Mouse (Mus musculus): ENCODE measurements around the gene Olfr488. TPM values are rescaled to one million over a fixed set of nuclear protein-coding genes. Genes with fewer than 3 reads are reported as not detected.

Gene Olfr488
- not detected in 2 replicates for polyA plus RNA-seq (2012; rRNA removed)

GRCm38 (mm10) chr7:108258247-108258646 is at the start of gene Olfr488:
Gene Olfr488 (minus strand): TSS chr7:108258347.

GRCm38 (mm10) chr7:108288834-108289233 is 30.7 kb upstream of the Olfr488 start, which contains the start of gene Olfr490:
Gene Olfr490 (minus strand): TSS chr7:108288934.

GRCm38 (mm10) chr7:108214536-108214935 is 43.6 kb downstream of the Olfr488 start, which contains the start of gene Olfr487:
Gene Olfr487 (minus strand): TSS chr7:108214636.

Other genes with a start within 250 kb of the Olfr488 start
- gene Olfr478, start 224.4 kb downstream of the Olfr488 start, polyA plus RNA-seq (2012; rRNA removed), result not detected in 2 replicates
- not detected in 2 replicates for gene Olfr479, start 207.7 kb downstream of the Olfr488 start, polyA plus RNA-seq (2012; rRNA removed)
- not detected in 2 replicates for gene Olfr480, start 191.0 kb downstream of the Olfr488 start, polyA plus RNA-seq (2012; rRNA removed)
- not detected in 2 replicates for gene Olfr481, start 178.5 kb downstream of the Olfr488 start, polyA plus RNA-seq (2012; rRNA removed)
- not detected in 2 replicates for gene Olfr482, start 160.8 kb downstream of the Olfr488 start, polyA plus RNA-seq (2012; rRNA removed)
- gene Olfr483, start 157.5 kb downstream of the Olfr488 start, polyA plus RNA-seq (2012; rRNA removed), result not detected in 2 replicates
- gene Olfr484, start 130.9 kb downstream of the Olfr488 start, polyA plus RNA-seq (2012; rRNA removed), result not detected in 2 replicates
- gene Olfr485, start 98.5 kb downstream of the Olfr488 start, polyA plus RNA-seq (2012; rRNA removed), result not detected in 2 replicates
- gene Olfr486, start 85.6 kb downstream of the Olfr488 start, polyA plus RNA-seq (2012; rRNA removed), result not detected in 2 replicates
- not detected in 2 replicates for gene Olfr487, start 43.7 kb downstream of the Olfr488 start, polyA plus RNA-seq (2012; rRNA removed)
- gene Olfr490, start 30.6 kb upstream of the Olfr488 start, polyA plus RNA-seq (2012; rRNA removed), result not detected in 2 replicates
- gene Olfr491, start 55.1 kb upstream of the Olfr488 start, polyA plus RNA-seq (2012; rRNA removed), result not detected in 2 replicates
- not detected in 2 replicates for gene Olfr492, start 65.3 kb upstream of the Olfr488 start, polyA plus RNA-seq (2012; rRNA removed)
- gene Olfr493, start 88.6 kb upstream of the Olfr488 start, polyA plus RNA-seq (2012; rRNA removed), result not detected in 2 replicates
- not detected in 2 replicates for gene Olfr494, start 107.0 kb upstream of the Olfr488 start, polyA plus RNA-seq (2012; rRNA removed)
- gene Olfr495, start 134.8 kb upstream of the Olfr488 start, polyA plus RNA-seq (2012; rRNA removed), result not detected in 2 replicates
- not detected in 2 replicates for gene Olfr497, start 162.1 kb upstream of the Olfr488 start, polyA plus RNA-seq (2012; rRNA removed)
- gene Olfr498, start 207.0 kb upstream of the Olfr488 start, polyA plus RNA-seq (2012; rRNA removed), result not detected in 2 replicates